ENCODE assay signal across 9 mouse cellular contexts in genomic region chr9:90145788-90146187, GRCm38 (mm10). TPM values are rescaled to one million over a fixed set of nuclear protein-coding genes. Genes with fewer than 3 reads are reported as not detected.
DNase-seq lines count a peak whose midpoint lies in the region; TF ChIP-seq lines count a peak whose summit lies in the region.
"Had no signal": no experiment of that assay in that cellular context is flagged by ENCODE, and none has a peak within 500 bp of the region (broad histone marks: within the 10 kb centered on the region; RNA-seq: fewer than 3 reads in every experiment).

No protein-coding gene starts in this region.

- no peak for TF ChIP-seq CTCF in kidney, adult 2 months (conservative IDR thresholded peaks at IDR 0.05; ENCODE audit: insufficient read depth, insufficient read length, low read depth, low read length)
- no peak for TF ChIP-seq CTCF in gastrocnemius, adult 2 months (IDR thresholded peaks at IDR 0.05)

- no peaks in the 10 kb centered on the region for H3K27me3 ChIP-seq in kidney, adult 2 months (replicated peaks; ENCODE audit: control insufficient read depth, insufficient read depth, low read length)
- H3K27me3 ChIP-seq: CH12.LX had no signal

- no peaks in the 10 kb centered on the region for H3K4me1 ChIP-seq in kidney, adult 2 months (ENCODE audit: control insufficient read depth, insufficient read depth, low read length)

- TF ChIP-seq POLR2A in kidney, adult 2 months (IDR thresholded peaks at IDR 0.05; ENCODE audit: low read depth, low read length), result no peak

- 63% methylated on average over 2 of the region's 2 CpGs for WGBS in kidney, adult 2 months

- no peak overlapping the region for H3K27ac ChIP-seq in kidney, adult 2 months (ENCODE audit: insufficient read depth, low read depth, low read length)
- peak overlapping the region; percentile 21; the same call in 1 of the 2 replicates for H3K27ac ChIP-seq in gastrocnemius, adult 2 months

- intact Hi-C loops in gastrocnemius, adult 2 months (cut with DNase I), result no loop called here
- intact Hi-C loops in left cerebral cortex, postnatal 4 days (cut with DNase I), result no loop called here

- no peak overlapping the region for H3K4me3 ChIP-seq in kidney, adult 2 months (ENCODE audit: insufficient read depth, low read depth, low read length)
- H3K4me3 ChIP-seq in gastrocnemius, adult 2 months, result no peak overlapping the region

- no peaks in the 10 kb centered on the region for H3K36me3 ChIP-seq in kidney, adult 2 months (ENCODE audit: control insufficient read depth, insufficient read depth, low read length)

- peak; percentile 46 for DNase-seq in kidney, adult 2 months
- DNase-seq in kidney, adult 9 months, result no peak
- peak; percentile 96 for DNase-seq in adipocyte (ENCODE audit: low spot score)
- peak; percentile 67 for DNase-seq in gastrocnemius, adult 2 months
- peak; percentile 56 for DNase-seq in lung, postnatal 10 days
- DNase-seq in left cerebral cortex, postnatal 4 days, result no peak
- DNase-seq in right cerebral cortex, postnatal 14 days, result no peak
- DNase-seq in cerebellum, adult 8-10 months, result no peak

RNA-seq across cellular contexts. Expression of gene Adamts7, which starts 17.1 kb away (rescaled TPM):
- polyA plus RNA-seq in kidney, adult 2 months (2012; rRNA removed), result 9.4 and 10.7 TPM in 2 replicates
- total RNA-seq in gastrocnemius, adult 2 months (2021), result under 1 TPM; 0.41 to 0.59 TPM
- total RNA-seq in left cerebral cortex, postnatal 4 days (2021), result 10 to 100 TPM in 1 of 2 experiments, 1 to 10 TPM in 1; 7.3 to 10.8 TPM

RNA-seq across cellular contexts. Expression of gene Morf4l1, which starts 31.2 kb away (rescaled TPM):
- 91.8 and 126 TPM in 2 replicates for polyA plus RNA-seq in kidney, adult 2 months (2012; rRNA removed)
- total RNA-seq in gastrocnemius, adult 2 months (2021), result 100 to 1,000 TPM; 189 to 208 TPM
- total RNA-seq in left cerebral cortex, postnatal 4 days (2021), result 100 to 1,000 TPM; 436 to 445 TPM

Comparison
In these comparisons a context has a peak if more than half of its experiments do, and no peak if none do; other contexts are left out.
1. DNase-seq: peak in kidney, adult 2 months (single experiment), adipocyte (single experiment), gastrocnemius, adult 2 months (single experiment) and lung, postnatal 10 days (single experiment); none in kidney, adult 9 months (single experiment), left cerebral cortex, postnatal 4 days (single experiment), right cerebral cortex, postnatal 14 days (single experiment) and cerebellum, adult 8-10 months (single experiment).
2. RNA of gene Adamts7, which starts 17.1 kb away (total RNA-seq): 7.3 to 10.8 TPM in left cerebral cortex, postnatal 4 days; 0.41 to 0.59 TPM in gastrocnemius, adult 2 months; every median in the first group is over 4 times any median in the second.